Comparison of ENCODE assay signal across 10 mouse cellular contexts in genomic region chr9:116808401-116808800, GRCm38 (mm10).
DNase-seq lines count a peak whose midpoint lies in the region; ATAC-seq and TF ChIP-seq lines count a peak whose summit lies in the region.
"Had no signal": no experiment of that assay in that cellular context is flagged by ENCODE, and none has a peak within 500 bp of the region (broad histone marks: within the 10 kb centered on the region; RNA-seq: fewer than 3 reads in every experiment).

No protein-coding gene starts in this region.

- H3K36me3 ChIP-seq in intestine, embryonic 14.5 days (ENCODE audit: control insufficient read depth, insufficient read depth, low read length): no peaks in the 10 kb centered on the region
- H3K36me3 ChIP-seq in intestine, postnatal 0 days (ENCODE audit: control insufficient read depth, insufficient read depth): no peaks in the 10 kb centered on the region
- H3K36me3 ChIP-seq in embryonic facial prominence, embryonic 13.5 days: no peaks in the 10 kb centered on the region; the same call in 1 of the 2 replicates
- no peaks in the 10 kb centered on the region for H3K36me3 ChIP-seq in hindbrain, postnatal 0 days (ENCODE audit: insufficient read depth, low read length)
- H3K36me3 ChIP-seq: G1E had no signal

- no peak overlapping the region for H3K4me2 ChIP-seq in intestine, embryonic 14.5 days (ENCODE audit: low read length)
- no peak overlapping the region for H3K4me2 ChIP-seq in intestine, postnatal 0 days (replicated peaks; ENCODE audit: low read depth)
- H3K4me2 ChIP-seq in embryonic facial prominence, embryonic 13.5 days: peak overlapping the region; percentile 32
- no peak overlapping the region for H3K4me2 ChIP-seq in hindbrain, postnatal 0 days (ENCODE audit: low read depth, low read length)

- no peaks in the 10 kb centered on the region for H3K27me3 ChIP-seq in intestine, embryonic 14.5 days (replicated peaks; ENCODE audit: control insufficient read depth, insufficient read depth, low read length)
- H3K27me3 ChIP-seq in intestine, postnatal 0 days (replicated peaks; ENCODE audit: control insufficient read depth, insufficient read depth, low read length): no peaks in the 10 kb centered on the region
- H3K27me3 ChIP-seq in embryonic facial prominence, embryonic 13.5 days: no peaks in the 10 kb centered on the region
- no peaks in the 10 kb centered on the region for H3K27me3 ChIP-seq in hindbrain, postnatal 0 days (ENCODE audit: insufficient read depth, low read length)

- H3K9ac ChIP-seq in intestine, embryonic 14.5 days (ENCODE audit: low read length): no peak overlapping the region
- H3K9ac ChIP-seq in intestine, postnatal 0 days (ENCODE audit: low read depth, low read length): no peak overlapping the region
- no peak overlapping the region for H3K9ac ChIP-seq in embryonic facial prominence, embryonic 13.5 days
- no peak overlapping the region for H3K9ac ChIP-seq in hindbrain, postnatal 0 days (replicated peaks; ENCODE audit: low read length)

- no peak for ATAC-seq in intestine, embryonic 14.5 days (replicated peaks; ENCODE audit: low FRiP score, low TSS enrichment, low read depth)
- ATAC-seq in intestine, postnatal 0 days: no peak
- no peak for ATAC-seq in embryonic facial prominence, embryonic 13.5 days (ENCODE audit: insufficient number of reproducible peaks, insufficient read depth, low FRiP score, low TSS enrichment, low read depth)
- ATAC-seq in hindbrain, postnatal 0 days: no peak
- peak; percentile 70 for ATAC-seq in megakaryocyte progenitor cell, adult 5-6 weeks (replicated peaks; ENCODE audit: poor library complexity)

- TF ChIP-seq CTCF in intestine, postnatal 0 days (IDR thresholded peaks at IDR 0.05; ENCODE audit: low read depth): no peak
- TF ChIP-seq CTCF in hindbrain, postnatal 0 days (IDR thresholded peaks at IDR 0.05; ENCODE audit: low read depth): no peak

- DNase-seq in intestine, embryonic 14.5 days (ENCODE audit: low spot score): no peak
- DNase-seq in hindbrain, postnatal 0 days (ENCODE audit: low spot score): no peak
- DNase-seq in cerebellum, postnatal 10 days: no peak
- DNase-seq in left cerebral cortex, postnatal 36 days (ENCODE audit: low spot score in 2 of 2): no peak
- no peak for DNase-seq in spleen, postnatal 36 days (ENCODE audit: low spot score in 2 of 2)

- H3K4me3 ChIP-seq in intestine, embryonic 14.5 days (ENCODE audit: low read depth, low read length): no peak overlapping the region
- no peak overlapping the region for H3K4me3 ChIP-seq in intestine, postnatal 0 days (ENCODE audit: low read depth, low read length)
- no peak overlapping the region for H3K4me3 ChIP-seq in embryonic facial prominence, embryonic 13.5 days
- H3K4me3 ChIP-seq in hindbrain, postnatal 0 days (ENCODE audit: low read length): no peak overlapping the region

- WGBS in intestine, embryonic 14.5 days: 76% methylated on average over 4 of the region's 4 CpGs
- WGBS in intestine, postnatal 0 days: 71% methylated on average over 4 of the region's 4 CpGs
- 51% methylated on average over 4 of the region's 4 CpGs for WGBS in embryonic facial prominence, embryonic 13.5 days
- WGBS in hindbrain, postnatal 0 days: 75% methylated on average over 4 of the region's 4 CpGs

- intact Hi-C loops in left cerebral cortex, postnatal 36 days (cut with DNase I): no loop called here

- H3K27ac ChIP-seq in intestine, embryonic 14.5 days (ENCODE audit: low read depth): peak overlapping the region; percentile 70
- no peak overlapping the region for H3K27ac ChIP-seq in intestine, postnatal 0 days (ENCODE audit: low read depth, low read length)
- peak overlapping the region; percentile 90 for H3K27ac ChIP-seq in embryonic facial prominence, embryonic 13.5 days
- H3K27ac ChIP-seq in hindbrain, postnatal 0 days: 0 out of 2 replicates have a peak overlapping the region, but pooled peaks have one; percentile 45
- H3K27ac ChIP-seq: macrophage had no signal

- H3K9me3 ChIP-seq in intestine, embryonic 14.5 days (ENCODE audit: control insufficient read depth, low read length): no peaks in the 10 kb centered on the region
- no peaks in the 10 kb centered on the region for H3K9me3 ChIP-seq in intestine, postnatal 0 days (ENCODE audit: control insufficient read depth)
- no peaks in the 10 kb centered on the region for H3K9me3 ChIP-seq in embryonic facial prominence, embryonic 13.5 days
- no peaks in the 10 kb centered on the region for H3K9me3 ChIP-seq in hindbrain, postnatal 0 days (ENCODE audit: low read length)

- peaks cover 13% of the 10 kb centered on the region for H3K4me1 ChIP-seq in intestine, embryonic 14.5 days (replicated peaks; ENCODE audit: control insufficient read depth, insufficient read depth, low read length)
- H3K4me1 ChIP-seq in intestine, postnatal 0 days (replicated peaks; ENCODE audit: control insufficient read depth, insufficient read depth, low read length): no peaks in the 10 kb centered on the region
- H3K4me1 ChIP-seq in embryonic facial prominence, embryonic 13.5 days: peaks cover 33% of the 10 kb centered on the region
- H3K4me1 ChIP-seq in hindbrain, postnatal 0 days (ENCODE audit: insufficient read depth, low read length): no peaks in the 10 kb centered on the region; the same call in 1 of the 2 replicates
